Mouse (Mus musculus) limb, embryonic 12.5 days (tissue): ENCODE data around the gene Elmo3. TPM values are rescaled to one million over a fixed set of nuclear protein-coding genes. Genes with fewer than 3 reads are reported as not detected.

Experiments
- ATAC-seq: fragments of 200-750 bp; cut with Nextera tagmentation; 2 replicates; pipeline ENCODE4 v1.8.0; 2017; ENCODE audit warnings: low read depth, moderate TSS enrichment; ENCODE audit not compliant: insufficient number of reproducible peaks, insufficient read depth, low FRiP score, low TSS enrichment
- H3K27ac ChIP-seq: fragments of 300-500 bp; sonication (generic); 2 replicates; pipeline ENCODE4 v1.5.1; 2016; ENCODE audit warnings: mild to moderate bottlenecking, moderate library complexity
- H3K27me3 ChIP-seq: fragments of 300-500 bp; sonication (generic); 2 replicates; pipeline ENCODE4 v1.6.1; 2016; ENCODE audit warnings: mild to moderate bottlenecking, moderate library complexity
- H3K36me3 ChIP-seq: fragments of 300-500 bp; sonication (generic); 2 replicates; pipeline ENCODE4 v1.6.1; 2016; ENCODE audit warnings: mild to moderate bottlenecking, moderate library complexity
- H3K4me1 ChIP-seq: fragments of 300-500 bp; sonication (generic); replicated peaks from 2 replicates; pipeline ENCODE4 v1.6.1; 2016
- H3K4me2 ChIP-seq: fragments of 300-500 bp; sonication (generic); 2 replicates; pipeline ENCODE4 v1.6.1; 2016; ENCODE audit warnings: mild to moderate bottlenecking, moderate library complexity
- H3K4me3 ChIP-seq: fragments of 300-500 bp; sonication (generic); replicated peaks from 2 replicates; pipeline ENCODE4 v1.5.1; 2016; ENCODE audit warnings: mild to moderate bottlenecking
- H3K9ac ChIP-seq: fragments of 300-500 bp; sonication (generic); replicated peaks from 2 replicates; pipeline ENCODE4 v1.6.1; 2016; ENCODE audit warnings: mild to moderate bottlenecking, moderate library complexity
- H3K9me3 ChIP-seq: fragments of 300-500 bp; sonication (generic); 2 replicates; pipeline ENCODE4 v1.6.1; 2016; ENCODE audit warnings: mild to moderate bottlenecking, moderate library complexity
- WGBS: fragments of 180-500 bp; shearing (Covaris S2); methylation state at CpG from one replicate; pipeline ENCODE4 v1.1.7; 2016; 5-methylcytosine and 5-hydroxymethylcytosine counted together
- polyA plus RNA-seq: library from polyadenylated mRNA; unstranded; fragments of >200 nt; fragmentation: Nextera tagmentation; extraction: Ambion mirVana; gene quantifications from 2 replicates; pipeline ENCODE4 v1.2.1, GENCODE M21; 2016

The Elmo3 gene
- polyA plus RNA-seq, 1 experiment from 2014 or later: 4.4 TPM

- no peak for ATAC-seq
- WGBS: 88% methylated on average over 8 of the region's 8 CpGs
- no peak overlapping the region for H3K9ac ChIP-seq
- no peak overlapping the region for H3K27ac ChIP-seq
- H3K4me1 ChIP-seq: peaks cover 29% of the 10 kb centered on the region
- no peaks in the 10 kb centered on the region for H3K9me3 ChIP-seq
- H3K27me3 ChIP-seq: no peaks in the 10 kb centered on the region
- peaks cover 83% of the 10 kb centered on the region for H3K36me3 ChIP-seq
- no peak overlapping the region for H3K4me2 ChIP-seq
- H3K4me3 ChIP-seq: no peak overlapping the region
Observed at GRCm38 (mm10) chr8:105303396-105303795, 2.0 kb upstream of the Elmo3 start.

GRCm38 (mm10) chr8:105303874-105304273 lies 1.5 kb upstream of the Elmo3 start:
- ATAC-seq: no peak
- Histone ChIP-seq H3K4me2 (no peak overlapping the region), H3K4me3 (no peak overlapping the region), H3K36me3 (peaks cover 83% of the 10 kb centered on the region), H3K9me3 (no peaks in the 10 kb centered on the region), H3K9ac (no peak overlapping the region), H3K4me1 (peaks cover 25% of the 10 kb centered on the region), H3K27ac (no peak overlapping the region), H3K27me3 (no peaks in the 10 kb centered on the region)
- WGBS: 87% methylated on average over 9 of the region's 9 CpGs

- H3K4me3 ChIP-seq: no peak overlapping the region
- peaks cover 21% of the 10 kb centered on the region for H3K4me1 ChIP-seq
- no peaks in the 10 kb centered on the region for H3K27me3 ChIP-seq
- H3K9ac ChIP-seq: no peak overlapping the region
- peak overlapping the region; percentile 56 for H3K27ac ChIP-seq
- H3K9me3 ChIP-seq: no peaks in the 10 kb centered on the region
- ATAC-seq: no peak
- 69% methylated on average over 9 of the region's 9 CpGs for WGBS
- peaks cover 84% of the 10 kb centered on the region for H3K36me3 ChIP-seq
- no peak overlapping the region for H3K4me2 ChIP-seq
Observed at GRCm38 (mm10) chr8:105304325-105305210, 833 bp upstream of the Elmo3 start.

GRCm38 (mm10) chr8:105306146-105306691 lies 818 bp downstream of the Elmo3 start:
- Histone ChIP-seq H3K4me1 (peaks cover 21% of the 10 kb centered on the region), H3K27ac (peak overlapping the region; percentile 62), H3K9ac (peak overlapping the region; percentile 54), H3K36me3 (peaks cover 82% of the 10 kb centered on the region), H3K4me2 (peak overlapping the region; percentile 74), H3K4me3 (peak overlapping the region; percentile 38), H3K9me3 (no peaks in the 10 kb centered on the region), H3K27me3 (no peaks in the 10 kb centered on the region)
- 37% methylated on average over 5 of the region's 5 CpGs for WGBS
- peak; percentile 20; the same call in 1 of the 2 replicates for ATAC-seq

GRCm38 (mm10) chr8:105307670-105308069 lies 2.3 kb downstream of the Elmo3 start:
- no peak overlapping the region for H3K9ac ChIP-seq
- H3K4me3 ChIP-seq: no peak overlapping the region
- H3K9me3 ChIP-seq: no peaks in the 10 kb centered on the region
- peaks cover 21% of the 10 kb centered on the region for H3K4me1 ChIP-seq
- no peaks in the 10 kb centered on the region for H3K27me3 ChIP-seq
- H3K4me2 ChIP-seq: no peak overlapping the region
- peaks cover 82% of the 10 kb centered on the region for H3K36me3 ChIP-seq
- 96% methylated on average over 13 of the region's 13 CpGs for WGBS
- no peak for ATAC-seq
- no peak overlapping the region for H3K27ac ChIP-seq

GRCm38 (mm10) chr8:105308428-105308827 lies 3.0 kb downstream of the Elmo3 start:
- Histone ChIP-seq H3K4me2 (no peak overlapping the region), H3K27ac (no peak overlapping the region), H3K9me3 (no peaks in the 10 kb centered on the region), H3K9ac (no peak overlapping the region), H3K4me1 (peaks cover 21% of the 10 kb centered on the region), H3K27me3 (no peaks in the 10 kb centered on the region), H3K36me3 (peaks cover 82% of the 10 kb centered on the region), H3K4me3 (no peak overlapping the region)
- no peak for ATAC-seq
- 95% methylated on average over 10 of the region's 10 CpGs for WGBS

- Histone ChIP-seq H3K9ac (no peak overlapping the region), H3K4me3 (no peak overlapping the region), H3K4me2 (no peak overlapping the region), H3K36me3 (peaks cover 82% of the 10 kb centered on the region), H3K27ac (no peak overlapping the region), H3K9me3 (no peaks in the 10 kb centered on the region), H3K4me1 (peaks cover 21% of the 10 kb centered on the region), H3K27me3 (no peaks in the 10 kb centered on the region)
- 81% methylated on average over 15 of the region's 15 CpGs for WGBS
- ATAC-seq: no peak
Observed at GRCm38 (mm10) chr8:105309142-105309847, 3.9 kb downstream of the Elmo3 start.

- Histone ChIP-seq H3K9ac (no peak overlapping the region), H3K36me3 (peaks cover 83% of the 10 kb centered on the region), H3K9me3 (no peaks in the 10 kb centered on the region), H3K4me3 (no peak overlapping the region), H3K4me2 (no peak overlapping the region), H3K4me1 (peaks cover 15% of the 10 kb centered on the region), H3K27ac (no peak overlapping the region), H3K27me3 (no peaks in the 10 kb centered on the region)
- ATAC-seq: no peak
- WGBS: 85% methylated on average over 8 of the region's 8 CpGs
Observed at GRCm38 (mm10) chr8:105310118-105310517, 4.7 kb downstream of the Elmo3 start.

GRCm38 (mm10) chr8:105311718-105312117 lies 6.3 kb downstream of the Elmo3 start:
- H3K36me3 ChIP-seq: peaks cover 98% of the 10 kb centered on the region
- no peaks in the 10 kb centered on the region for H3K27me3 ChIP-seq
- H3K27ac ChIP-seq: no peak overlapping the region
- no peaks in the 10 kb centered on the region for H3K9me3 ChIP-seq
- no peak overlapping the region for H3K4me3 ChIP-seq
- no peak overlapping the region for H3K4me2 ChIP-seq
- H3K4me1 ChIP-seq: no peaks in the 10 kb centered on the region
- ATAC-seq: no peak
- no peak overlapping the region for H3K9ac ChIP-seq
- WGBS: 86% methylated on average over 1 of the region's 1 CpGs

GRCm38 (mm10) chr8:105312891-105313481 lies 7.6 kb downstream of the Elmo3 start:
- WGBS: 89% methylated on average over 8 of the region's 8 CpGs

More at GRCm38 (mm10) chr8:105312891-105313481, 7.6 kb downstream of the Elmo3 start:
- H3K27me3 ChIP-seq: no peaks in the 10 kb centered on the region
- no peak overlapping the region for H3K4me3 ChIP-seq
- H3K4me2 ChIP-seq: no peak overlapping the region
- H3K9ac ChIP-seq: no peak overlapping the region
- H3K9me3 ChIP-seq: no peaks in the 10 kb centered on the region
- no peak overlapping the region for H3K27ac ChIP-seq
- H3K36me3 ChIP-seq: peaks cover 96% of the 10 kb centered on the region
- H3K4me1 ChIP-seq: no peaks in the 10 kb centered on the region
- no peak for ATAC-seq
